Mouse (Mus musculus) adrenal gland, adult (tissue): Measurements from ENCODE around the gene Atg10.

Experiments
- DNase-seq, 2 experiments: peaks; one replicate each; pipeline ENCODE4 v3.0.0; 2022 to 2023; ENCODE audit warnings: low spot score in 1 of 2; ENCODE audit not compliant: inconsistent age in 2 of 2

Gene Atg10

GRCm38 (mm10) chr13:91129071-91129470 lies 94.7 kb downstream of the Atg10 start:
- peak; percentile 57 to 91 for DNase-seq

- DNase-seq, result no peak
Observed at GRCm38 (mm10) chr13:91128581-91128980, 95.2 kb downstream of the Atg10 start.

GRCm38 (mm10) chr13:91118156-91118555 lies 105.6 kb downstream of the Atg10 start:
- peak in 1 of 2 experiments; percentile 55 for DNase-seq

GRCm38 (mm10) chr13:91114880-91115279 lies 108.9 kb downstream of the Atg10 start:
- peak in 1 of 2 experiments; percentile 76 for DNase-seq

GRCm38 (mm10) chr13:91107308-91107946 lies 116.3 kb downstream of the Atg10 start:
- no peak for DNase-seq

GRCm38 (mm10) chr13:91102238-91102637 lies 121.5 kb downstream of the Atg10 start:
- DNase-seq, result no peak

GRCm38 (mm10) chr13:91100417-91100816 lies 123.4 kb downstream of the Atg10 start:
- no peak for DNase-seq

- DNase-seq, result no peak
Observed at GRCm38 (mm10) chr13:91094851-91095250, 128.9 kb downstream of the Atg10 start.

- DNase-seq, result no peak
Observed at GRCm38 (mm10) chr13:91094196-91094595, 129.6 kb downstream of the Atg10 start.

GRCm38 (mm10) chr13:91093610-91094009 lies 130.2 kb downstream of the Atg10 start:
- DNase-seq, result no peak

GRCm38 (mm10) chr13:91093162-91093561 lies 130.6 kb downstream of the Atg10 start:
- peak; percentile 20 to 61 for DNase-seq

GRCm38 (mm10) chr13:91091731-91092190 lies 132.0 kb downstream of the Atg10 start:
- DNase-seq, result no peak

GRCm38 (mm10) chr13:91090861-91091730 lies 132.7 kb downstream of the Atg10 start:
- no peak for DNase-seq

- no peak for DNase-seq
Observed at GRCm38 (mm10) chr13:91086361-91086900, 137.3 kb downstream of the Atg10 start.

- DNase-seq, result no peak
Observed at GRCm38 (mm10) chr13:91072351-91072750, 151.4 kb downstream of the Atg10 start.

GRCm38 (mm10) chr13:91060871-91061270 lies 162.9 kb downstream of the Atg10 start:
- no peak for DNase-seq

GRCm38 (mm10) chr13:91048171-91048570 lies 175.6 kb downstream of the Atg10 start:
- no peak for DNase-seq

- no peak for DNase-seq
Observed at GRCm38 (mm10) chr13:91046851-91047250, 176.9 kb downstream of the Atg10 start.

- no peak for DNase-seq
Observed at GRCm38 (mm10) chr13:91041236-91041635, 182.5 kb downstream of the Atg10 start.

GRCm38 (mm10) chr13:91040421-91040820 lies 183.3 kb downstream of the Atg10 start:
- peak; percentile 32 to 36 for DNase-seq

GRCm38 (mm10) chr13:91039201-91039807 lies 184.5 kb downstream of the Atg10 start:
- peak; percentile 20 to 39 for DNase-seq
